Mouse (Mus musculus): ENCODE results near the gene Suv39h2. TPM values are rescaled to one million over a fixed set of nuclear protein-coding genes. Genes with fewer than 3 reads are reported as not detected.

Suv39h2 gene
- polyA plus RNA-seq (2015; fragmentation: Nextera tagmentation; extraction: Ambion mirVana): 5.0 and 5.8 TPM in 2 replicates

- no peaks in the 10 kb centered on the region for H3K27me3 ChIP-seq
- H3K9ac ChIP-seq: peak within 1 kb of the TSS; percentile 94
- peak within 1 kb of the TSS; percentile 89 for H3K4me2 ChIP-seq
- H3K4me1 ChIP-seq (replicated peaks): peaks cover 21% of the 10 kb centered on the region
- peak within 1 kb of the TSS; percentile 100 for H3K4me3 ChIP-seq (replicated peaks)
- H3K36me3 ChIP-seq (replicated peaks): peaks cover 12% of the 10 kb centered on the region
- H3K9me3 ChIP-seq (replicated peaks): no peaks in the 10 kb centered on the region
- ATAC-seq (ENCODE audit: insufficient read depth): peak; percentile 97
- H3K27ac ChIP-seq (replicated peaks): peak within 1 kb of the TSS; percentile 93
- under 1% methylated on average over 42 of the region's 42 CpGs for WGBS (ENCODE audit: insufficient replicate concordance)
Observed at GRCm38 (mm10) chr2:3474861-3475283, at the start of gene Suv39h2. Gene Suv39h2, minus strand, starts transcription at chr2:3475031.

GRCm38 (mm10) chr2:3522558-3522957, 47.7 kb upstream of the Suv39h2 start:
- no peak overlapping the region for H3K9ac ChIP-seq
- no peak overlapping the region for H3K27ac ChIP-seq (replicated peaks)
- H3K4me3 ChIP-seq (replicated peaks): no peak overlapping the region
- H3K27me3 ChIP-seq: no peaks in the 10 kb centered on the region
- H3K9me3 ChIP-seq (replicated peaks): no peaks in the 10 kb centered on the region
- no peak overlapping the region for H3K4me2 ChIP-seq
- no peaks in the 10 kb centered on the region for H3K36me3 ChIP-seq (replicated peaks)
- H3K4me1 ChIP-seq (replicated peaks): no peaks in the 10 kb centered on the region
- no peak for ATAC-seq (ENCODE audit: insufficient read depth)
- 50% methylated on average over 4 of the region's 4 CpGs for WGBS (ENCODE audit: insufficient replicate concordance)

- peak; percentile 98 for ATAC-seq (ENCODE audit: insufficient read depth)
- Histone ChIP-seq H3K4me3 (replicated peaks) (peak within 1 kb of the TSS; percentile 92), H3K4me2 (peak within 1 kb of the TSS; percentile 82), H3K36me3 (replicated peaks) (peaks cover 32% of the 10 kb centered on the region), H3K9ac (peak within 1 kb of the TSS; percentile 96), H3K4me1 (replicated peaks) (peaks cover 19% of the 10 kb centered on the region), H3K27me3 (no peaks in the 10 kb centered on the region), H3K27ac (replicated peaks) (peak within 1 kb of the TSS; percentile 85), H3K9me3 (replicated peaks) (no peaks in the 10 kb centered on the region)
- WGBS (ENCODE audit: insufficient replicate concordance): under 1% methylated on average over 60 of the region's 60 CpGs
Observed at GRCm38 (mm10) chr2:3512552-3513454, 38.0 kb upstream of the Suv39h2 start, which contains the start of the genes Gm45902, Hspa14 and Cdnf. Gene Gm45902, minus strand, starts transcription at chr2:3512790. Gene Hspa14, minus strand, starts transcription at chr2:3512814. Gene Cdnf, plus strand, starts transcription at chr2:3513030.

GRCm38 (mm10) chr2:3512076-3512475, 37.2 kb upstream of the Suv39h2 start:
- peaks cover 19% of the 10 kb centered on the region for H3K4me1 ChIP-seq (replicated peaks)
- under 1% methylated on average over 15 of the region's 15 CpGs for WGBS (ENCODE audit: insufficient replicate concordance)
- no peaks in the 10 kb centered on the region for H3K27me3 ChIP-seq
- peak overlapping the region; percentile 96 for H3K9ac ChIP-seq
- no peaks in the 10 kb centered on the region for H3K9me3 ChIP-seq (replicated peaks)
- no peak for ATAC-seq (ENCODE audit: insufficient read depth)
- peak overlapping the region; percentile 92 for H3K4me3 ChIP-seq (replicated peaks)
- H3K4me2 ChIP-seq: peak overlapping the region; percentile 82
- H3K36me3 ChIP-seq (replicated peaks): peaks cover 36% of the 10 kb centered on the region
- peak overlapping the region; percentile 84 for H3K27ac ChIP-seq (replicated peaks)

GRCm38 (mm10) chr2:3500886-3501285, 26.1 kb upstream of the Suv39h2 start:
- 84% methylated on average over 5 of the region's 5 CpGs for WGBS (ENCODE audit: insufficient replicate concordance)
- no peak for ATAC-seq (ENCODE audit: insufficient read depth)
- peaks cover 78% of the 10 kb centered on the region for H3K36me3 ChIP-seq (replicated peaks)

GRCm38 (mm10) chr2:3499543-3499942, 24.7 kb upstream of the Suv39h2 start:
- no peaks in the 10 kb centered on the region for H3K9me3 ChIP-seq (replicated peaks)
- WGBS (ENCODE audit: insufficient replicate concordance): 54% methylated on average over 6 of the region's 6 CpGs
- H3K4me1 ChIP-seq (replicated peaks): peaks cover 16% of the 10 kb centered on the region
- peak; percentile 44; the same call in 1 of the 2 replicates for ATAC-seq (ENCODE audit: insufficient read depth)
- H3K36me3 ChIP-seq (replicated peaks): peaks cover 79% of the 10 kb centered on the region
- H3K4me3 ChIP-seq (replicated peaks): no peak overlapping the region
- no peak overlapping the region; the same call in 1 of the 2 replicates for H3K27ac ChIP-seq (replicated peaks)
- no peak overlapping the region for H3K9ac ChIP-seq
- no peaks in the 10 kb centered on the region for H3K27me3 ChIP-seq
- H3K4me2 ChIP-seq: no peak overlapping the region

More at GRCm38 (mm10) chr2:3500886-3501285, 26.1 kb upstream of the Suv39h2 start:
- peaks cover 16% of the 10 kb centered on the region for H3K4me1 ChIP-seq (replicated peaks)
- no peak overlapping the region for H3K27ac ChIP-seq (replicated peaks)
- H3K4me3 ChIP-seq (replicated peaks): no peak overlapping the region
- no peaks in the 10 kb centered on the region for H3K27me3 ChIP-seq
- no peak overlapping the region for H3K9ac ChIP-seq
- H3K4me2 ChIP-seq: no peak overlapping the region
- no peaks in the 10 kb centered on the region for H3K9me3 ChIP-seq (replicated peaks)

- Histone ChIP-seq H3K4me2 (no peak overlapping the region), H3K9ac (no peak overlapping the region), H3K27me3 (no peaks in the 10 kb centered on the region), H3K4me1 (replicated peaks) (0 out of 2 replicates have a peak, but pooled peaks cover 7% of the 10 kb centered on the region), H3K9me3 (replicated peaks) (no peaks in the 10 kb centered on the region), H3K4me3 (replicated peaks) (no peak overlapping the region), H3K27ac (replicated peaks) (no peak overlapping the region; the same call in 1 of the 2 replicates), H3K36me3 (replicated peaks) (peaks cover 87% of the 10 kb centered on the region)
- 43% methylated on average over 3 of the region's 3 CpGs for WGBS (ENCODE audit: insufficient replicate concordance)
- ATAC-seq (ENCODE audit: insufficient read depth): peak; percentile 72
Observed at GRCm38 (mm10) chr2:3493833-3494409, 19.1 kb upstream of the Suv39h2 start.

GRCm38 (mm10) chr2:3489816-3490215, 15.0 kb upstream of the Suv39h2 start:
- WGBS (ENCODE audit: insufficient replicate concordance): 79% methylated on average over 3 of the region's 3 CpGs
- 0 out of 2 replicates have a peak, but pooled peaks cover 6% of the 10 kb centered on the region for H3K4me1 ChIP-seq (replicated peaks)

GRCm38 (mm10) chr2:3480239-3480638, 5.4 kb upstream of the Suv39h2 start:
- ATAC-seq (ENCODE audit: insufficient read depth): peak; percentile 57; the same call in 1 of the 2 replicates
- Histone ChIP-seq H3K4me3 (replicated peaks) (no peak overlapping the region), H3K4me1 (replicated peaks) (peaks cover 13% of the 10 kb centered on the region), H3K27me3 (no peaks in the 10 kb centered on the region), H3K9me3 (replicated peaks) (no peaks in the 10 kb centered on the region), H3K9ac (no peak overlapping the region), H3K27ac (replicated peaks) (no peak overlapping the region), H3K4me2 (peak overlapping the region; percentile 4; the same call in 1 of the 2 replicates), H3K36me3 (replicated peaks) (no peaks in the 10 kb centered on the region)
- 22% methylated on average over 3 of the region's 3 CpGs for WGBS (ENCODE audit: insufficient replicate concordance)

More at GRCm38 (mm10) chr2:3489816-3490215, 15.0 kb upstream of the Suv39h2 start:
- Histone ChIP-seq H3K4me3 (replicated peaks) (no peak overlapping the region), H3K27ac (replicated peaks) (no peak overlapping the region), H3K9ac (no peak overlapping the region), H3K27me3 (no peaks in the 10 kb centered on the region), H3K36me3 (replicated peaks) (peaks cover 54% of the 10 kb centered on the region), H3K4me2 (no peak overlapping the region), H3K9me3 (replicated peaks) (no peaks in the 10 kb centered on the region)
- ATAC-seq (ENCODE audit: insufficient read depth): no peak

GRCm38 (mm10) chr2:3475746-3476251, 968 bp upstream of the Suv39h2 start:
- Histone ChIP-seq H3K4me3 (replicated peaks) (peak overlapping the region; percentile 100), H3K27ac (replicated peaks) (peak overlapping the region; percentile 80), H3K36me3 (replicated peaks) (peaks cover 5% of the 10 kb centered on the region), H3K4me2 (peak overlapping the region; percentile 89), H3K9ac (peak overlapping the region; percentile 94; the same call in 1 of the 2 replicates), H3K4me1 (replicated peaks) (peaks cover 25% of the 10 kb centered on the region), H3K9me3 (replicated peaks) (no peaks in the 10 kb centered on the region), H3K27me3 (no peaks in the 10 kb centered on the region)
- 63% methylated on average over 3 of the region's 3 CpGs for WGBS (ENCODE audit: insufficient replicate concordance)
- no peak for ATAC-seq (ENCODE audit: insufficient read depth)

All from liver, embryonic 15.5 days (tissue).